Mouse (Mus musculus) ovary, postnatal 14 days (tissue): Measurements from ENCODE around the gene Snapc3.
"Not testable (repeated sequence)": the region's sequence is repeated elsewhere in the genome, so short reads cannot be mapped to it uniquely, and the experiment has no call there.

Source experiments
- DNase-seq: peaks from one replicate; pipeline ENCODE4 v3.0.0; 2022; ENCODE audit warnings: low spot score

Snapc3 gene

GRCm38 (mm10) chr4:83500154-83501036 is 82.9 kb downstream of the Snapc3 start:
- no peak for DNase-seq

- DNase-seq = no peak
These were observed 83.5 kb downstream of the Snapc3 start for GRCm38 (mm10) chr4:83501037-83501430.

- no peak for DNase-seq
These were observed 92.1 kb downstream of the Snapc3 start for GRCm38 (mm10) chr4:83509600-83509999.

GRCm38 (mm10) chr4:83511083-83511482 is 93.6 kb downstream of the Snapc3 start:
- DNase-seq = no peak

DNA sequence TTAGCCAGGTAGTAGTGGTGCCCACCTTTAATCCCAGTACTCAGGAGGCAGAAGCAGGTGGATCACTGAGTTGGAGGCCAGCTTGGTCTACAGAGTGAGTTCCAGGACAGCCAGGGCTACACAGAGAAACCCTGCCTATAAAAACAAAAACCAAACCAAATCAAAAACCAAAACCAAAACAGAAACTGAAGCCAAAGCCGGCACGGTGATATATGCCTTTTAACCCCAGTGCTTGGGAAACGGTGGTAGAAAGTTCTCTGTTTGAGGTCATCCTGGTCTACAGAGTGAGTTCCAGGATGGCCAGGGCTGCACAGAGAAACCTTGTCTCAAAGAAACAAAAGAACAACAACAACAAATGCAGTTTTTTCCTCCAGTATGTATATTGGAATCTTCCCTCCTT is 94.7 kb downstream of the Snapc3 start:
- no peak for DNase-seq

DNA sequence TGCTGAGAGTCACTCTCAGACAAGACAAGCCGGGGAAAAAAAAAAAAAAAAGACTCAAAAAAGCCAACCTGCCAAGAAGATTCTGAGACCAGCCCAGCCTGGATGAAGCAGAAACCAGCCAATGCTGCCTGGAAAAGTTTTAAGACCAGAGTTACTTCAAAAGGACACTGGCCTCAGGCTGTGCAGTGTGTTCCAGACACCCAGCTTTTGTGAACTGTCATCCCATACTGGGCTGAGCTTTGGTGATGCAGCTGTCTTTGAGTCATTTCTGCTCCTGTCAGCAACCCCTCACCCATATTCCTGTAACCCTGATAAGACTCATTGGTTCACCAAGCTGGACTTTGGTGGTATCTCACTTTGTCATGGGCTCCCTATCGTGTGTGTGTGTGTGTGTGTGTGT is 95.1 kb downstream of the Snapc3 start:
- no peak for DNase-seq

DNA sequence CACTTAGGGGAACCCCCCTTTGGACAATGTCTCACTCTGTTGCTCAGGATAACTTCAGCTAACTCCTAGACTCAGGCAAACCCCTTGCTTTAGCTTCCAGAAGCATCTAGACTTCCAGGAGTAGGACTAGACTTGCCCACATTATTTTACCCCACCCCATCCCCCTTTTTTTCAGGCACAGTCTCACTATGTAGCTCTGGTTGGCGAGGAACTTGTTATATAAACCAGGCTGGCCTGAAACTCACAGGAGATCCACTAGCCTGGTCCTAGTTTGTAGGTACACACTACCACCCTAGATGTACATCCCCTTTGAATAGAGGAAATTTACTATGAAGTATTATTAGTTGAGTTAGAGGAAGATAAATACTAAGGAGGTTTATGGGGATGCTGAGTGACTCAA is 96.7 kb downstream of the Snapc3 start:
- no peak for DNase-seq

- no peak for DNase-seq
These were observed 97.6 kb downstream of the Snapc3 start for GRCm38 (mm10) chr4:83514976-83515669.

- DNase-seq = not testable (repeated sequence)
These were observed 98.6 kb downstream of the Snapc3 start for GRCm38 (mm10) chr4:83516144-83516543.
